Mouse (Mus musculus) CH12.LX (cell line): ENCODE measurements around the gene Tox2.

ENCODE experiments used
- CTCF ChIP-seq, 2 experiments: IDR thresholded peaks in 1 of 2; conservative IDR thresholded peaks in 1 of 2; 2 replicates each; pipeline ENCODE4 v1.5.1; 2011 to 2012; ENCODE audit warnings: low read depth in 2 of 2, low read length in 2 of 2, improper control_type of control experiment in 1 of 2, inconsistent platforms in 1 of 2, mild to moderate bottlenecking in 1 of 2, moderate library complexity in 1 of 2
- ELF1 ChIP-seq: IDR thresholded peaks from 2 replicates; pipeline ENCODE4 v1.6.1; 2014; ENCODE audit warnings: low read depth, mild to moderate bottlenecking, inconsistent platforms, low read length, improper control_type of control experiment
- EP300 ChIP-seq: IDR thresholded peaks from 2 replicates; pipeline ENCODE4 v1.6.1; 2011; ENCODE audit warnings: low read length, improper control_type of control experiment
- MYC ChIP-seq: IDR thresholded peaks from 2 replicates; pipeline ENCODE4 v1.6.1; 2011; ENCODE audit warnings: low read depth, mild to moderate bottlenecking, improper control_type of control experiment, low read length
- NRF1 ChIP-seq: IDR thresholded peaks from 2 replicates; pipeline ENCODE4 v1.6.1; 2014; ENCODE audit warnings: low read depth, mild to moderate bottlenecking, inconsistent platforms, low read length, improper control_type of control experiment, moderate library complexity
- UBTF ChIP-seq: IDR thresholded peaks from 2 replicates; pipeline ENCODE4 v1.6.1; 2012; ENCODE audit warnings: low read depth, mild to moderate bottlenecking, inconsistent platforms, low read length, improper control_type of control experiment, moderate library complexity

- TF ChIP-seq NRF1: no peak
- TF ChIP-seq CTCF (conservative IDR thresholded peaks at IDR 0.05 in 1 of 2, IDR thresholded peaks at IDR 0.05 in 1 of 2; ENCODE audit: low read depth in 2 of 2, low read length in 2 of 2): no peak
- no peak for TF ChIP-seq ELF1
- TF ChIP-seq UBTF: no peak
- no peak for TF ChIP-seq EP300
- TF ChIP-seq MYC: no peak
Measured at GRCm38 (mm10) chr2:163205737-163206490, 3.0 kb downstream of the Tox2 start.
